25 mouse cellular contexts compared by ENCODE assay signal in the genomic region with DNA sequence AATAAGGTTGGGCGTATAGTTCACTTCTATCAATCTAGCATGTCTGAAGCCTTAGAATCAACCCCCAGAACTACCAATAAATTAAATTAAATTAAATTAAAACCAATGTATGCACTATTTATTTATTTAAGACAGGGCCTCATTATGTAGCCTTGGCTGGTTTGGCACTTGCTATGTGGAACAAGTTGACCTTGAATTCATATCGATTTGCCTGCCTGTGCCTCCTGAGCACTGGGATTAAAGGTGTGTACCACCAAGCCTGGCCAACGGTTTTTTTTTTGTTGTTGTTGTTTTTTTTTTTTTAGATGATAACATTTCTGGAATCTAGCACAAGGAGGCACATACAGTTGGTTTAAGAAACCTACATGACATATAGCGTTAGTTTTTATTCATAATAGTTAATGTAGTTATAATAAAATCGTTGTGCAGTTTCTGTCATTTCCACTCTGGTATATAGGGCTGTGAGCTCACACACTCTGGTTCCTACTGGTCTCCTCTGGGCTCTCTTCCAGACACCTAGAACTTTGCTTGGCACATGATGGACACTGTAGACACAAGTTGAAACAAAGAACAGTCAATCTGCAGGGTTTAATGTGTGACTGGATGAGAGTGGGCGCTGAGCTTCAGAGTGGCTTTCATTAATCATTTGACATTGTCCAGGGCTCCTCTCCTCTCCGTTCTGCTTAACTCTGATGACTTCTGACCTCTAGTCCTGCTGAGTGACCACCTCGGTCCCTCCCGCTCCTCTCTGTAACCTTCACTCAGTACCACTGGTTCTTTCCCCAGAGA. TPM values are rescaled to one million over a fixed set of nuclear protein-coding genes. Genes with fewer than 3 reads are reported as not detected.
A peak's percentile ranks its signal among the peaks of the same experiment; 100 is the strongest.
DNase-seq lines count a peak whose midpoint lies in the region; ATAC-seq and TF ChIP-seq lines count a peak whose summit lies in the region.
"Had no signal": no experiment of that assay in that cellular context is flagged by ENCODE, and none has a peak within 500 bp of the region (broad histone marks: within the 10 kb centered on the region; RNA-seq: fewer than 3 reads in every experiment).

No protein-coding gene starts in this region.

- WGBS in kidney, adult 2 months, result 51% methylated on average over 9 of the region's 9 CpGs
- 67% methylated on average over 9 of the region's 9 CpGs for WGBS in liver, embryonic 11.5 days

- no peak for ATAC-seq in liver, embryonic 11.5 days (replicated peaks; ENCODE audit: low FRiP score)
- ATAC-seq: forebrain, embryonic 16.5 days; hindbrain, embryonic 16.5 days; midbrain, embryonic 15.5 days; Patski had no signal

- H3K9ac ChIP-seq in liver, embryonic 11.5 days (ENCODE audit: low read depth, low read length), result no peak overlapping the region
- H3K9ac ChIP-seq: liver, embryonic 13.5 days; lung, embryonic 15.5 days; midbrain, embryonic 15.5 days; neural tube, embryonic 12.5 days had no signal

- H3K4me1 ChIP-seq in kidney, adult 2 months (ENCODE audit: control insufficient read depth, insufficient read depth, low read length), result peaks cover 6% of the 10 kb centered on the region; the same call in 1 of the 2 replicates
- H3K4me1 ChIP-seq in liver, embryonic 11.5 days (replicated peaks; ENCODE audit: control insufficient read depth, insufficient read depth, low read length), result peaks cover 4% of the 10 kb centered on the region; the same call in 1 of the 2 replicates
- H3K4me1 ChIP-seq: lung, embryonic 15.5 days; midbrain, embryonic 15.5 days; neural tube, embryonic 12.5 days had no signal

- no peaks in the 10 kb centered on the region for H3K9me3 ChIP-seq in liver, embryonic 11.5 days (ENCODE audit: control insufficient read depth, low read length)
- H3K9me3 ChIP-seq: liver, embryonic 13.5 days; lung, embryonic 15.5 days; midbrain, embryonic 10.5 days; midbrain, embryonic 15.5 days; neural tube, embryonic 12.5 days had no signal

- TF ChIP-seq POLR2A in kidney, adult 2 months (IDR thresholded peaks at IDR 0.05; ENCODE audit: low read depth, low read length), result no peak

- no peaks in the 10 kb centered on the region for H3K27me3 ChIP-seq in kidney, adult 2 months (replicated peaks; ENCODE audit: control insufficient read depth, insufficient read depth, low read length)
- no peaks in the 10 kb centered on the region for H3K27me3 ChIP-seq in liver, embryonic 11.5 days (replicated peaks; ENCODE audit: control insufficient read depth, insufficient read depth, low read length)
- H3K27me3 ChIP-seq: liver, embryonic 13.5 days; lung, embryonic 15.5 days; midbrain, embryonic 15.5 days; neural tube, embryonic 12.5 days had no signal

- H3K4me2 ChIP-seq in liver, embryonic 11.5 days, result peak overlapping the region; percentile 14; the same call in 1 of the 2 replicates
- H3K4me2 ChIP-seq: liver, embryonic 13.5 days; lung, embryonic 15.5 days; midbrain, embryonic 15.5 days; neural tube, embryonic 12.5 days had no signal

- no peak overlapping the region for H3K27ac ChIP-seq in kidney, adult 2 months (ENCODE audit: insufficient read depth, low read depth, low read length)
- H3K27ac ChIP-seq in liver, embryonic 11.5 days (ENCODE audit: low read depth, low read length), result no peak overlapping the region; the same call in 1 of the 2 replicates
- H3K27ac ChIP-seq: gastrocnemius, adult 2 months; heart, adult 2 months; liver, embryonic 13.5 days; lung, embryonic 15.5 days; midbrain, embryonic 10.5 days; midbrain, embryonic 15.5 days; neural tube, embryonic 12.5 days had no signal

- no peak for TF ChIP-seq CTCF in kidney, adult 2 months (conservative IDR thresholded peaks at IDR 0.05; ENCODE audit: insufficient read depth, insufficient read length, low read depth, low read length)

- peak; percentile 80 for DNase-seq in kidney, adult 2 months
- DNase-seq in kidney, adult 11 months, result no peak
- DNase-seq in liver, embryonic 11.5 days (ENCODE audit: low spot score), result no peak
- DNase-seq in liver, result no peak
- peak; percentile 52 to 80 for DNase-seq in kidney, postnatal 36 days
- DNase-seq in yolk sac, embryonic 10.5 days (ENCODE audit: low spot score), result peak; percentile 75
- no peak for DNase-seq in right cerebral cortex, postnatal 4 days
- DNase-seq in cerebellum, adult 9-11 months, result no peak
- DNase-seq: adrenal gland, postnatal 14 days; cerebellum, adult 11-12 months; cerebellum, postnatal 10 days; gastrocnemius, adult 2 months; gastrocnemius, postnatal 36 days; heart, adult 2 months; liver, embryonic 13.5 days; right cerebral cortex, adult 18-20 months had no signal

- H3K36me3 ChIP-seq in kidney, adult 2 months (ENCODE audit: control insufficient read depth, insufficient read depth, low read length), result no peaks in the 10 kb centered on the region
- H3K36me3 ChIP-seq in liver, embryonic 11.5 days (ENCODE audit: control insufficient read depth, insufficient read depth, low read length), result no peaks in the 10 kb centered on the region
- H3K36me3 ChIP-seq: liver, embryonic 13.5 days; lung, embryonic 15.5 days; midbrain, embryonic 10.5 days; midbrain, embryonic 15.5 days; neural tube, embryonic 12.5 days had no signal

- no peak overlapping the region for H3K4me3 ChIP-seq in kidney, adult 2 months (ENCODE audit: insufficient read depth, low read depth, low read length)
- no peak overlapping the region for H3K4me3 ChIP-seq in liver, embryonic 11.5 days (ENCODE audit: low read depth, low read length)
- H3K4me3 ChIP-seq: erythroblast, embryonic 14.5 days; gastrocnemius, adult 2 months; heart, adult 2 months; liver, embryonic 13.5 days; lung, embryonic 15.5 days; midbrain, embryonic 10.5 days; midbrain, embryonic 15.5 days; myocyte; neural tube, embryonic 12.5 days had no signal

RNA-seq across cellular contexts. Expression of gene Nynrin, which starts 8.1 kb away (rescaled TPM):
- polyA plus RNA-seq in kidney, adult 2 months (2012; rRNA removed), result 6.6 and 7.6 TPM in 2 replicates
- 12.0 and 12.2 TPM in 2 replicates for polyA plus RNA-seq in liver, embryonic 11.5 days (2014; fragmentation: Nextera tagmentation; extraction: Ambion mirVana)
- polyA plus RNA-seq: Patski had no signal

RNA-seq across cellular contexts. Expression of gene Nfatc4, which starts 22.8 kb away (rescaled TPM):
- 4.3 and 5.0 TPM in 2 replicates for polyA plus RNA-seq in kidney, adult 2 months (2012; rRNA removed)
- 15.1 and 15.3 TPM in 2 replicates for polyA plus RNA-seq in liver, embryonic 11.5 days (2014; fragmentation: Nextera tagmentation; extraction: Ambion mirVana)
- polyA plus RNA-seq: erythroblast, embryonic 14.5 days had no signal

RNA-seq across cellular contexts. Expression of gene Cbln3, which starts 38.5 kb away (rescaled TPM):
- 0.08 and 0.13 TPM in 2 replicates for polyA plus RNA-seq in kidney, adult 2 months (2012; rRNA removed)
- 0.47 and 0.60 TPM in 2 replicates for polyA plus RNA-seq in liver, embryonic 11.5 days (2014; fragmentation: Nextera tagmentation; extraction: Ambion mirVana)
- polyA plus RNA-seq: erythroblast, embryonic 14.5 days had no signal

RNA-seq across cellular contexts. Expression of gene Khnyn, which starts 39.0 kb away (rescaled TPM):
- polyA plus RNA-seq in kidney, adult 2 months (2012; rRNA removed), result 11.1 and 11.9 TPM in 2 replicates
- 12.6 and 14.6 TPM in 2 replicates for polyA plus RNA-seq in liver, embryonic 11.5 days (2014; fragmentation: Nextera tagmentation; extraction: Ambion mirVana)

RNA-seq across cellular contexts. Expression of gene Sdr39u1, which starts 54.4 kb away (rescaled TPM):
- polyA plus RNA-seq in kidney, adult 2 months (2012; rRNA removed), result 132 and 133 TPM in 2 replicates
- 24.3 and 30.5 TPM in 2 replicates for polyA plus RNA-seq in liver, embryonic 11.5 days (2014; fragmentation: Nextera tagmentation; extraction: Ambion mirVana)

Comparison
In these comparisons a context has a peak if more than half of its experiments do, and no peak if none do; other contexts are left out.
1. DNase-seq: peak in kidney, adult 2 months (single experiment), kidney, postnatal 36 days (2 of 2) and yolk sac, embryonic 10.5 days (single experiment); none in kidney, adult 11 months (single experiment), liver, embryonic 11.5 days (single experiment), liver (single experiment), right cerebral cortex, postnatal 4 days (single experiment) and cerebellum, adult 9-11 months (single experiment).